Mouse (Mus musculus): ENCODE data around the gene Sec62. TPM values are rescaled to one million over a fixed set of nuclear protein-coding genes. Genes with fewer than 3 reads are reported as not detected.

Gene Sec62
- total RNA-seq (2021) = 100 to 1,000 TPM in 1 of 2 experiments, 10 to 100 TPM in 1; 97.2 to 105 TPM
- long read RNA-seq, experiment 1, transcript Sec62-201 (8 exons, 3,967 nt) = major isoform, 72 of 234 reads
- long read RNA-seq, experiment 1, partial matches to known transcripts = 150 of 234 reads
- long read RNA-seq, experiment 1, other reads (novel, unspliced or antisense) = 11 of 234 reads
- long read RNA-seq, experiment 2, transcript Sec62-201 (8 exons, 3,967 nt) = major isoform, 33 of 70 reads
- long read RNA-seq, experiment 2, partial matches to known transcripts = 30 of 70 reads
- long read RNA-seq, experiment 2, other reads (novel, unspliced or antisense) = 7 of 70 reads

GRCm38 (mm10) chr3:30792737-30793402, at the start of gene Sec62:
Gene Sec62, plus strand, starts transcription at chr3:30792875.
- peak; percentile 95 to 96 for DNase-seq

- DNase-seq = no peak
These were observed 49.8 kb upstream of the Sec62 start for GRCm38 (mm10) chr3:30742891-30743290.

DNA sequence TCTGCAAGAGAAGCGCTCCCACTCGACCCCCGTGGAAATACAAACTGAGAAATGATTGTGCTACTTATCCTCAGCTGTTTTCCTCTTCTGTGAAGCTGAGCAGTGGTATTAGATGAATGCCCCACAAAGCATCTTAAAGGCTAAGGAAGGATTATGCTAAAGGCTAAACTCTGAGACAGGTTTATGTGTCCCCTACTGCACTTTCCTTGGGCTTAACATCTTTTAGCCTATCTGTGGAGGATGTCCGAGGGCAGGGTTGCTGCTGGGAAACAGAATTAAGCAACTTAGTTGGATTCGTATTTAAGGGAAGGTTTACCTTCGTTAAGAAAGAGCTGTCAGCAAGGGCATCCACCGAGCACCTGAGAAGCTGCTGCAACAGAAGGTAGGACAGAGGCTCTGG, 46.7 kb upstream of the Sec62 start, which contains the start of gene Samd7:
Samd7 (plus strand) TSS at position 288 of the 400 bp plus-strand sequence.
- no peak for DNase-seq

DNA sequence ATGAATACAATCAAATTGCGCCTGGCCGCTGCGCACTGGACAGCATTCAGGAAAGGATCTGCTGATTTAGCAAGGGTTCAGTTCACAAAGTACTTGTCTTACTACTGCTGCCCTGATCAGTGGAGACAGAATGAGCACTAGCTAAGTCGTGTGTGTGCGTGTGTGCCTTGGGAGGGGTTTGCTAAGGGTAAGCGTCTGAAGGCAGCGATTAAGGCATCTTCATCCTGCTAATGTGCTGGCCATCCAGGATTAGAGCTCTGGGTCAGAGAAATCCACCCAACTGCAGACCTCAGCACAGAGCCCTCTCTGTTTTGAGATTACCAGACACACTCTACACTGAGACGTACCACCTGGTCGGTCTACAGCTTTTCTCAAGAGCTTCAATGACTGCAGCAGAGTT, 44.4 kb upstream of the Sec62 start:
- no peak for DNase-seq

- no peak for DNase-seq
These were observed 38.0 kb upstream of the Sec62 start for GRCm38 (mm10) chr3:30754696-30755095.

DNA sequence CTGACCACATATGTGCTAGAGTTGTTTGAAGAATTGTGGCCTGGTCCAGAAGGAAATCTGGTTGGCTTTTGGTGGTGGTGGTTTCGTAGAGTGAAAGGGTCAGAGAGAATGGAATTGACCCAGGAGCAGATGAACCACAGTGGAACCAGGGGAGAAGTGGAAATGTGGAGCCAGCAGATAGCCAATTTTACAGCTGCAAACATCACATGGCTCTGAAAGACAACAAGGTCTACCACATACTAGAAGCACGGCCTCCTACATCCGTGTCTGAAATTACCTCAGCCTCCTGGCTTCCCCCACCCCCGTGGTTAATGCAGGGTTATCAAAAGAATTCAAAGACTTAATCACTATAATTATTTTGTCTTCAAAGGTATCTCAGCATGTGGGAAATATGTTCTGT, 27.8 kb upstream of the Sec62 start:
- no peak for DNase-seq

DNA sequence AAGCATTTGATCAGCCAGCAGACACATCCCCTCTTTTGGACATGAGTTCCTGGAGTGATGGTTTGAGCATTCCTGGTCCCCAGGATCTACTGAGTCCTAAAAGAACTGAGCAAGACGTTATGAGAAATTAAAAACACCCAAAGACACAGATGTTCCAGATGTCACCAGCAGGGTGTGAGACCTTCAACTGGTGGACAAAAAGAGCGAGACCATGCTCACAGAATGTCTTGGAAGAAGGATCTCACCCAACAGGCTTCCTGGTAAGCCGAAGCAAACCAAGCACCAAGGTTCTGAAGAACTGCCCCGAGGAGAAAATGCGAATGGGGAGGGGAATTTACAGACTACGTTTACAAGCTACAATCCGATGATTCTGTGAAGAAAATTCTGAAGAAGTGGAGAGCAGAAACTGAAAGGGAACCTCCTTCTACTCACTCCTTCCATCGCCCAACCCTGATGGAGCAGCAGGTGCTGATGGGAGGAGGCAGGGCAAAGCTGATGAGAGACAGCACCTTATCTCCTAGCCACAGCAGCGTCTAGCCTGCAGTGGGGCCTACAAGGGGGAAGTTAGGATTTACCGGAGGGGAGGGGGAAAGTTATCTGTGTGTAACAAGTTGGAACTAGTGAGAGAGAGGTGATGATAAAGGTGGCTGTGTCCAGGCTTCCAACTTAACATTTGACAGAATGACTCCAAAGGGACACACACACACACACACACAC, 27.2 kb upstream of the Sec62 start:
- DNase-seq = no peak

DNA sequence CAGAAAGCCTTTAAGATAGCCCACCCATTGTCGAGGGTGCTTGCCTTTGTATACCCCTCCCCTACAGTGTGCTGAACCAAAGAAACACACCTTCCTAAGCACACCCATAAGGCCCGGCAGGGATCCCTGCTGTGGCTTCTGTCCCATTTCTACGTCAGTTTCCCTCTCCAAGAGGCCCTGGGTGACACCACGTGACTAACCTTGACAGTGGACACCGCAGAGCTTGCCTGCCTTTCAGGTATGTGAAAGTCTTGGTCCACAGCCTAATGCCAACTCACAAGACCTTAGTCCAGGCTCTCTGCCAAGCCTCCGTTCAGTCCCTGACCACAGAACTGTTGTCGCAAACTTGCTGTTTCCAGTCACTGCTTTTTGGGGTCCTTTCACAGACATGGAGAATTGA, 26.5 kb upstream of the Sec62 start:
- peak; percentile 43 to 57 for DNase-seq

- DNase-seq = no peak
These were observed 25.4 kb upstream of the Sec62 start for GRCm38 (mm10) chr3:30767271-30767670.

- DNase-seq = peak; percentile 17 to 51
These were observed 22.7 kb upstream of the Sec62 start for GRCm38 (mm10) chr3:30769755-30770515.

DNA sequence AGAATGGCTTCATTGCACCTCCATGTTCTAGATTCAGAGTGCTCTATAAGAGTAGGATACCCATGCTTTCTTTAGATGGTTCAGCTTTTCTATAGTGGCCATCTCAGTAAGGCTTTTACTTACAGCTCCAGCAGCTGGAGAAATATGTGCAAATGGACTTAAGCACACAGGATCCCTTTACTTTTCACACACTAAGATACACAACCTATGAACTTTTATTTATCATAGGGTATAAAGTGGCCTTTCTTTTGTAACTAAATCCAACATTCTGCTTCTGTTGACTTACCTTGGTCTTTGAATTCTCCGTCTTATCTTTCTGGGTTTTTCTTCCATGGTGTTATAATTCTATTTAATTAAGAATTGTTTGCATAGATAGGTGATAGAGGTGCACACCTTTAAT, 21.1 kb upstream of the Sec62 start:
- no peak for DNase-seq

DNA sequence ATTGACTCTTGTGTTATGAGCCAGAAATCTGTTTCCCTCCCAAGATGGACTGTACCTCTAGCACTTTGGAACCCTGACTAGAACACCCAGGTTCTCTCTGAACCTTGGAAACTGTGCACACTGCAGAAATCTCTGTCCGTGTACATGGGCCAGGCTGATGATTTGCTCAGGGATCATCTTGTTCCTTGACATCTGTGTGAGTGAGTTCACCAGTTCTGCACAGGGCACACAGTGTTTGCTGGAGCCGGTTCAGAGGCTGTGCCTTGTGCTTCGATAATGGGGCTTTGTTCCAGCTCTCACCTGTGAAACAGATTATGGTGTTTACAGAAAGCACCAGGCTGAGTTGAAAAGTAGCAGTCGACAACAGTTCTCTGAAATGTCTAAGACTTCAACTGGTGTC, 20.0 kb upstream of the Sec62 start:
- no peak for DNase-seq

GRCm38 (mm10) chr3:30774677-30775076, 18.0 kb upstream of the Sec62 start:
- no peak for DNase-seq

DNA sequence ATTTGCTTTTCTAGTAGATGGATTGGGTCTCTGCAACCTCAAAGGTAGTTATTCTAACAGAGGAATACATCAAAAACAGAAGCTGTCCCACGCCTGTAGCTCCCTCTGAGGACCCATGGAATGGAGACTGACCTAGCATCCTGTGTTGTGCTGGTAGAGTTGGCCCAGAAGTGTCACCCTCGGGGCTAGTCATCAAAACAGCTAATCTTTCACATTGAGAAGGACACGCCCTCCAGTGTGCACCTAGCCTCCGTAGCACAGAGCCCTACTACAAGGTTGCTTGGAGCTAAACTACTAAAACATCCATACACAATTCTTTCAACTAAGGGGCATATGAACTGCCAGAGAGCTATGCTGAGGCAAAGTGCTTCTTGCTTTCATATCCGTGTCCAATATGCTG, 14.7 kb upstream of the Sec62 start:
- no peak for DNase-seq

DNA sequence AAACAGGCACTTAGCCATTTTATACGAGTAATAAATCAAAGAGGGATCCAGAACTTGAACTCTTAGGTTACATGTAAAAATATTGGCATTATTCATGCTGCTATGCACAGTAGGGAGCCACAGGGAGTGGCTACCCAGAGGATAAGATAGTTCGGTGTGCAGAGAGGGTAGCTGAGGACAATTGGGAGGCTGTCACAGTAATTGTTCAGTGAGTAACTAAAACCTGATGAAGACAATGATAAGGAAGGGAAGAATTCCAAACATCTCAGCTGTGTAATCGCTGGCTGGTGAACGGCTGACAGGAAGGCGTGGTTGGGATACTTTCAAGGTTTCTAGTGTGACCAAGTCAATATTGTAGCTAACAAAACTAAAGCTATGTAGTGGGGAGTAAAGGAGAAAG, 4.1 kb upstream of the Sec62 start:
- peak; percentile 19 to 27 for DNase-seq

DNA sequence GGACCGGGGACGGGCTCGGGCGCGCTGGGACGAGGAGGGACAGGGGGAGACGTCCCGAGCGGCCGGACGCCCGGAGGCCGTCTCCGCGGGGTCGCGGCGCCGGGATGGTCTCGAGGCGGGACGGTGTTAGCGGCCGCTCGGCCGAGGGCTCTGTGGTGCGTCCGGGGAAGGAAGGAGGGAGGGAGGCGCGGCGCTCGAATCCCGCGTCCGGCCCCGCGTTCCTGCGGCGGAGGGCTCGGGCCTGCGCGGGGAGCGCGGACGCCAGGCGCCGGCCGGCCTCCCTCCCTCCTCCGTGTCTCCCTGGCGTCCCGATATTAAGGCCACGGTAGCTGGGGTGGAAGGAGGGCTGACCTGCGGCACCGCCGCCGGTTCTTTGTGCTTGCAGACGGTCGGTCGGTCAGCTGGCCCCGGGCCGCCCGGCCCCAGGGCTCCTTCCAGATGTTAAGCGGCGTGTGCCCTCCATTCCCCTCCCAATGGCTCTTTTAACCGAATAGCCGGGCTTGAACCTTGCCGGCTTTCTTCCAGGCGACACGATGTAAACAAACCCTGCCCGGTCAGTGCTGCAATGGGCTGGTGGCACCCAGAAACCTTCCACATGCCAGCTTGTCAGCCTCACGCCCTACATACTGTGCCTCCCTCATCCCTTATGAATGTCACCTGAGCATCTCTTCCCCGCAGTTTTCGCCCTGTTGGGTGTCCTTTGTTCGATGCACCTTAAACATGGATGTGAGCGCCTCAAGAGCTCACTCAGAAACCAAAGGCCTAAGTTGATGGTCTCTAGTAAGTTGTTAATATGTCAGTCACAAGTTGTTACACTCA, 937 bp downstream of the Sec62 start:
- peak in 1 of 2 experiments; percentile 42 for DNase-seq

DNA sequence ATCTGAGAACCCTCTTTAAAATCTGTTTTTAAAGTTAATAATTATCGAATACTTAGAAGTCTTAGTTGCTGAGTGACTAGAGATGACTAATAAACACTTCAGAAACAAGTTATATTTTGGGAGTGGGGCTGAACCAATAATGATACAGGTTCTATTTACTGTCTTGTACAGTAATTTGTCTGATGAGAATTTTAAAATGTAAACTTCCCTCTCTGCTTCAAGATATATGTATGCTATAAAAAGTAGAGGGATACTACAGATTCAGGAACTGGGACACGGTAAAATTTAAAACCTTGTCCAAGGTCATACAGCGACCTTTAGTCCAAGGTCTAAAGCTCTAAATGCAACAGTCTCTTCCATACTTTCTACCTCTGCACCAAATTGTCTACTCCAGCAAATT, 9.5 kb downstream of the Sec62 start:
- no peak for DNase-seq

DNA sequence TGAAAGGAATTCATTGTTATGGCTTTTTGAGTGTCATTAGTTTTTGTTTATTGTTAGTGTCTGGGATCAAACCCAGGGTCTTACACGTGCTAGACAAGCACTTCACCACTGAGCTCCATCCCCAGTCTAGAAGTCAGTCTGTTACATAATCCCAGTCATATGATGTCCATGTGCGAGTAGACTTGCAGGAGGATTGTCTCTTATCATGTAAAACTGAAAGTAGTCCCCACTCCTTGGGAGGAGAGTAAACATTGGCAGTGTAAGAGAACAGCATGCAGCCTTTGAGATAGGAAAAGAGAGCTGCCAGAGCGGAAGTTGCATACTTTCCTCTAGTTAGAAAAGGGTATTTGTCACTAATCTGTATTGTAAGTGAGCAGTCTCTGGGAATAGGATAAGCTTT, 20.2 kb downstream of the Sec62 start:
- DNase-seq = no peak

- DNase-seq = no peak
These were observed 26.0 kb downstream of the Sec62 start for GRCm38 (mm10) chr3:30818630-30819125.

GRCm38 (mm10) chr3:30822163-30822562, 29.5 kb downstream of the Sec62 start:
- DNase-seq = no peak

GRCm38 (mm10) chr3:30826069-30826468, 33.4 kb downstream of the Sec62 start:
- DNase-seq = no peak

Measured in adrenal gland, postnatal 36 days (tissue).